Mouse (Mus musculus): Measurements from ENCODE around the gene Oas2. TPM values are rescaled to one million over a fixed set of nuclear protein-coding genes. Genes with fewer than 3 reads are reported as not detected.

The Oas2 gene
- polyA plus RNA-seq, 2 experiments = 0.23 to 1.1 TPM

DNA sequence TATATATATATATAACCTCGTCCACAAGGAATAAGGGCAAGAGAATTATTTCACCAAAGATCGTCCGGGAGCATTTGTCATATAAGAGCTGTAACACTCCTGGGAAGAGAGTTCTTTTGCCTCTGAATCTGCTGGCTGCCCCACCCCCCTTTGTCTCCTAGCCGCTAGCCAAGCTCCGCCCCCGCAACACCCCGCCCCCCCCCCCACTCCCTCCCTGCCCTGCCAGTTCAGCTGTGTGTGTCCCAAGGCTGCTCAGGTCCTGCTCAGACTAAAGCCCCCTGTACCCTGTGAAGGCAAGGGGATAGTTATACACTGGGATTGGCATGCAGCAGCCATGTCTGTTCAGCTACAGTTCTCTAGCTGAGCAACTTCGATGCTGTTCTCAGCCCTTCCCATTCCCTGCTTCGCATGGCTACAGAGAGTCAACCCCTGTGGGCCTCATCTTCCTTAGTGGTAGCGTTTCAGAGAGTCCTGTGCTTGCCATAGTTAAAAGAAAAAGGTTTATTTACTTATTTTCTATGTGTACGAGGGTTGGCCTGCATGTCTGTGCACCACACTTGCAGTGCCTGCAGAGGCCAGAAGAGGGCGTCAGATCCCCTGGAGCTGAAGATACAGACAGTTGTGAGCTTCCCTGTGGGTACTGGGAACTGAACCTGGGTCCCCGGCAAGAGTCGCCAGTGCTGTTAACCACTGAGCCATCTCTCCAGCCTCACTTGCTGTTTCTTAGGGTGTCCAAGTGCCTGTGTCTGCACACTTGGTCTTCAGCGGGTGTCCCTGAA, 30.9 kb downstream of the Oas2 start:
- ATAC-seq (ENCODE audit: low FRiP score, low read depth) = no peak
- DNase-seq (ENCODE audit: low spot score) = no peak
- Histone ChIP-seq H3K4me2 (replicated peaks; ENCODE audit: low read depth, low read length, severe bottlenecking) (no peak overlapping the region), H3K9ac (ENCODE audit: low read depth, low read length, severe bottlenecking) (no peak overlapping the region), H3K9me3 (ENCODE audit: control insufficient read depth, low read length) (no peaks in the 10 kb centered on the region), H3K27ac (replicated peaks; ENCODE audit: low read depth, low read length) (no peak overlapping the region), H3K4me3 (replicated peaks; ENCODE audit: low read length) (no peak overlapping the region), H3K36me3 (ENCODE audit: control insufficient read depth, insufficient read depth, low read length) (no peaks in the 10 kb centered on the region), H3K4me1 (ENCODE audit: control insufficient read depth, insufficient read depth, low read length) (no peaks in the 10 kb centered on the region), H3K27me3 (ENCODE audit: control insufficient read depth, insufficient read depth, low read length) (peaks cover 13% of the 10 kb centered on the region)
- 57% methylated on average over 12 of the region's 15 CpGs for WGBS
- TF ChIP-seq POLR2A (IDR thresholded peaks at IDR 0.05; ENCODE audit: borderline replicate concordance, extremely low read depth, insufficient read depth, insufficient read length) = no peak

DNA sequence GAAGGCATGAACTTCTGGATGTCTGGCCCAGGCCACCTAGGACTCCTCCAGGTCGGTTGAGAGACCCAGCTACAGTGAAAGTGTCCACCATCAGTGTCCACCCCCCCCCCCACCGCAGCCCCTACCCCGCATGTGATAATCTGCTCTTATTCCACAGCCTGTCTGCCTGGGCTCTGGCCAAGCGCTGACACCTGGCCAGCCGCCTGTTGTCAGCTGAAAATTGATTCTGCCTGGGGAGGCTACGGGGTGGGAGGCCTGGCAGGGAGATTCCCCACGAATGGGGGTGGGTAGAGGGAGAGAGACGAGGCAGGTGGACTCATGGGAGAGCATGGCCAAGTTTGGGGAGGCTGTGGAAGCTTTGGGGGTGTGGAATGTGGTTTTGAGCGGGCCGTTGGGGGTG, 32.5 kb downstream of the Oas2 start:
- H3K36me3 ChIP-seq (ENCODE audit: control insufficient read depth, insufficient read depth, low read length) = no peaks in the 10 kb centered on the region
- no peak for ATAC-seq (ENCODE audit: low FRiP score, low read depth)
- no peak overlapping the region for H3K4me3 ChIP-seq (replicated peaks; ENCODE audit: low read length)
- DNase-seq (ENCODE audit: low spot score) = no peak
- no peak overlapping the region for H3K4me2 ChIP-seq (replicated peaks; ENCODE audit: low read depth, low read length, severe bottlenecking)
- no peaks in the 10 kb centered on the region for H3K9me3 ChIP-seq (ENCODE audit: control insufficient read depth, low read length)
- H3K27me3 ChIP-seq (ENCODE audit: control insufficient read depth, insufficient read depth, low read length) = peaks cover 23% of the 10 kb centered on the region
- no peaks in the 10 kb centered on the region for H3K4me1 ChIP-seq (ENCODE audit: control insufficient read depth, insufficient read depth, low read length)
- no peak overlapping the region for H3K27ac ChIP-seq (replicated peaks; ENCODE audit: low read depth, low read length)
- no peak for TF ChIP-seq POLR2A (IDR thresholded peaks at IDR 0.05; ENCODE audit: borderline replicate concordance, extremely low read depth, insufficient read depth, insufficient read length)
- H3K9ac ChIP-seq (ENCODE audit: low read depth, low read length, severe bottlenecking) = no peak overlapping the region
- 63% methylated on average over 10 of the region's 10 CpGs for WGBS

DNA sequence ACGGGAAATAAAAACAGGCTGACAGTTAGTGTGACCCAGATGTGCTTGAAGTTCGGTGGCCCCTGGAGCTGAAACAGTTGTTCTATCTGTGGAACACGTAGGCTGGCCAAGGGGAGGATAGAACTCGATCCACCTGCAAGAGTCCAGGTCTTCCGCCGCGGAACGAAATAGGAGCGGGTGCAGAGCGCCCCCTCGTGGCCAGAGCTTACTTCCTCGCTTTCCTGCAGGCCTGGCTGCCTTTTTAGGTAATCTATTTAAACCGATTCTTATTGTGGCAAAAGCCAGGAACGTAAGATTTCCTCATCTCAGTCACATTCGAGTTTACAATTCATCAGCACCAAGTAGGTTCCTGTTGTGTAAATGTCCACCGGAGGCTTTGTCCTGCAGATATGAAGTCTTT, 35.3 kb downstream of the Oas2 start:
- no peak for TF ChIP-seq POLR2A (IDR thresholded peaks at IDR 0.05; ENCODE audit: borderline replicate concordance, extremely low read depth, insufficient read depth, insufficient read length)
- Histone ChIP-seq H3K9me3 (ENCODE audit: control insufficient read depth, low read length) (no peaks in the 10 kb centered on the region), H3K9ac (ENCODE audit: low read depth, low read length, severe bottlenecking) (no peak overlapping the region), H3K4me1 (ENCODE audit: control insufficient read depth, insufficient read depth, low read length) (peaks cover 12% of the 10 kb centered on the region), H3K27ac (replicated peaks; ENCODE audit: low read depth, low read length) (no peak overlapping the region), H3K4me3 (replicated peaks; ENCODE audit: low read length) (no peak overlapping the region), H3K4me2 (replicated peaks; ENCODE audit: low read depth, low read length, severe bottlenecking) (no peak overlapping the region), H3K36me3 (ENCODE audit: control insufficient read depth, insufficient read depth, low read length) (no peaks in the 10 kb centered on the region), H3K27me3 (ENCODE audit: control insufficient read depth, insufficient read depth, low read length) (peaks cover 50% of the 10 kb centered on the region)
- DNase-seq (ENCODE audit: low spot score) = peak; percentile 66
- WGBS = 4% methylated on average over 16 of the region's 16 CpGs
- no peak for ATAC-seq (ENCODE audit: low FRiP score, low read depth)

DNA sequence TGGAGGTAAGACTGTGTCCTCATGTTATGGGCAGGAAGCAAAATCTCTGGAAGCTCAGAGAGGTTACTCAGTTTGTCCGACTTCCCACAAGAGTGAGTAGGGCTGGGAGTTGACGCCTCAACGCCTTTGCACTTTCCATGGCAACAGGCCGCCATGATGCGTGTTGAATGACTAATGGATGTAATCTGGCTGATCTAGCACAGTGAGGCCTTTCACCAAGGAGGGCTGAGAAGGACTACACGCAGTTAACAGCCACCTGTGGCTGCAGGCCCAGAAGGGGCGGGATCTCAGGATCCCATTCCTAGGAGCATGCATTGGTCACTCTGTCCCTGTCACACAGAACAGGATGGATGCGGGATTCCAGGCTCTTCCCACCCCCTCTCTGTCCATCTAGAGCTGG, 36.9 kb downstream of the Oas2 start:
- Histone ChIP-seq H3K27ac (replicated peaks; ENCODE audit: low read depth, low read length) (no peak overlapping the region), H3K9me3 (ENCODE audit: control insufficient read depth, low read length) (no peaks in the 10 kb centered on the region), H3K4me1 (ENCODE audit: control insufficient read depth, insufficient read depth, low read length) (peaks cover 12% of the 10 kb centered on the region), H3K27me3 (ENCODE audit: control insufficient read depth, insufficient read depth, low read length) (peaks cover 60% of the 10 kb centered on the region), H3K4me3 (replicated peaks; ENCODE audit: low read length) (no peak overlapping the region), H3K9ac (ENCODE audit: low read depth, low read length, severe bottlenecking) (no peak overlapping the region), H3K36me3 (ENCODE audit: control insufficient read depth, insufficient read depth, low read length) (no peaks in the 10 kb centered on the region), H3K4me2 (replicated peaks; ENCODE audit: low read depth, low read length, severe bottlenecking) (no peak overlapping the region)
- DNase-seq (ENCODE audit: low spot score) = no peak
- TF ChIP-seq POLR2A (IDR thresholded peaks at IDR 0.05; ENCODE audit: borderline replicate concordance, extremely low read depth, insufficient read depth, insufficient read length) = no peak
- ATAC-seq (ENCODE audit: low FRiP score, low read depth) = no peak
- WGBS = 65% methylated on average over 8 of the region's 8 CpGs

DNA sequence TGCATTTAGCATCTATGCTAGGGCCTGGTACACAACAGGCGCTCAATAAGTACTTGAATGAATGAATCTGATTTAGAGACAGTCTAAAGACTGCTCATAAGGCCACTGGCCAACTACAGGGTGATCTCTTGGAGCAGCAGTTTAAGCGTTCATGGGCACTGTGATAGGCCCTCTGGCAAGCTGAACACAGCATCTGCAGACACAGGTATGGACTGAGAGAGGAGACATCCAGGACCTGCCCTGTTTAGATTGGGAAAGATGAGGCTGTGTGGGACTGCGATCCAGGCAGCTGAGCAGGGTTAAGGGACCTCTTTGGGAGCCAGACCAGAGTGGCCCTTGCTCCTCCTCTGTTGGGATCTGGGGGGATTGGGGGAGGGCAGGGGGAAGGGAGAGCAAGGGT, 37.8 kb downstream of the Oas2 start, which contains the start of gene Dtx1:
TSS of gene Dtx1 (minus strand) at position 101 of the 400 bp plus-strand sequence.
- WGBS = 41% methylated on average over 3 of the region's 3 CpGs

More for the DNA sequence above, 37.8 kb downstream of the Oas2 start, which contains the start of gene Dtx1:
- H3K4me3 ChIP-seq (replicated peaks; ENCODE audit: low read length) = peak within 1 kb of the TSS; percentile 49
- no peak for DNase-seq (ENCODE audit: low spot score)
- no peaks in the 10 kb centered on the region for H3K9me3 ChIP-seq (ENCODE audit: control insufficient read depth, low read length)
- H3K4me1 ChIP-seq (ENCODE audit: control insufficient read depth, insufficient read depth, low read length) = peaks cover 12% of the 10 kb centered on the region
- peak within 1 kb of the TSS; percentile 59 for H3K9ac ChIP-seq (ENCODE audit: low read depth, low read length, severe bottlenecking)
- H3K4me2 ChIP-seq (replicated peaks; ENCODE audit: low read depth, low read length, severe bottlenecking) = peak within 1 kb of the TSS; percentile 91
- no peak for ATAC-seq (ENCODE audit: low FRiP score, low read depth)
- H3K27ac ChIP-seq (replicated peaks; ENCODE audit: low read depth, low read length) = no peak within 1 kb of the TSS
- H3K27me3 ChIP-seq (ENCODE audit: control insufficient read depth, insufficient read depth, low read length) = peaks cover 60% of the 10 kb centered on the region
- TF ChIP-seq POLR2A (IDR thresholded peaks at IDR 0.05; ENCODE audit: borderline replicate concordance, extremely low read depth, insufficient read depth, insufficient read length) = no peak
- H3K36me3 ChIP-seq (ENCODE audit: control insufficient read depth, insufficient read depth, low read length) = no peaks in the 10 kb centered on the region
